Mouse (Mus musculus): ENCODE results near the gene Alg13. TPM values are rescaled to one million over a fixed set of nuclear protein-coding genes. Genes with fewer than 3 reads are reported as not detected.

Alg13 gene
- 3.9 and 4.0 TPM in 2 replicates for polyA plus RNA-seq (2012; rRNA removed)

- DNase-seq (ENCODE audit: low read depth): no peak
These were observed at the start of gene Alg13 for GRCm38 (mm10) chrX:144317548-144318163. Alg13 (plus strand) TSS chrX:144317804.

DNA sequence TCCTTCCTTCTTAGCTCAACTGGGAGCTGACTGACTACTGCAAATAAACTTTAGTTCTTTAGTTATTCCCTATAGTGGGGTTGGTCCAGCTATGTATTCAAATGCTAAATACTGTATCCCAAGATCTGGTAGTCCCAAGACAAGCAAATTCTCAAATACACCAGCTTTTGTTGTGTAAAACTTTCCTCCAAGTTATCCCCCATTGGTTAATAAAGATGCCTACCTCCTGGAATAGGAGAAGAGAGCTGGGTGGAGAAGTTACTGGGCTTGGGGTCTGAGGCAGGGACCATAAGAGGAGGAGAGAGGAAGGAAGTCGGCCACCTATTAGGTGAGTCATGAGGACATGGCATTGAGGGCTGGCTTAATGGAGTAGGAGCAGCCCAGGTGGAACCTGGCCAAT is 49.0 kb upstream of the Alg13 start:
- DNase-seq (ENCODE audit: low read depth): no peak

DNA sequence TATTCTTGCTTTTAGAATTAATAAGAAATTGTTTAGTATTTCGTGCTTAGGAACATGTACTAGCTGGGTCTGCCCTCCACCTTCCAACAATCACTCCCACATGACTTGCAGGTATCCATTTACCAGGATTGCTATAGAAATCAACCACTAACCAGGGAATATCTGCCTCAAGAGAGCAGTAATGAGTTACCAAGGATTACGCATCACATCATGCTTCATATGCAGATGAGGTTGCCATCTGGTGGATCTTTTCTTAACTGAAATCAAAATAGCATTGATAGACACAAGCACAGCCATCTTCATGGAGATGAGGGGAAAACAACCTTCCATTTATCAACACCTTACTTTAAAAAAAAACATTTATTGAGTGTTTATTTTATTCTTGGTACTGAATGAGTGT is 16.1 kb upstream of the Alg13 start:
- DNase-seq (ENCODE audit: low read depth): no peak

DNA sequence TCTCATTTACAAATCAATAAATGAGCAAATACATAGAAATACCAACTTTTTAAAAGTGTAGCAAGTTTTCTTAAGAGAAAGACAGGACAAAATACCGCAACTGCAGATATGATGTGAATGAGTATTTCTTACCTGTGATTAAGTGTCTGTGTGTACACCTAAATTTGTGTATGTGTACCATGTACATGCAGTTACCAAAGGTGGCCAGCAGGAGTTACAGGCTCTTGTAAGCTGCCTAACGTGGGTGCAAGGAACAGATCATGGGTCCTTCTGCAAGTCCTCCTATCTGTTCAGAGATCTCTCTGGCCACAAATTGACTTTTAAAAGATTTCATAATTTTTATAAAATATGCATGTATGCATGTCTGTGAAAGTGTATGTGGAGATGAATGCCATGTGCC is 11.9 kb upstream of the Alg13 start:
- no peak for DNase-seq (ENCODE audit: low read depth)

DNA sequence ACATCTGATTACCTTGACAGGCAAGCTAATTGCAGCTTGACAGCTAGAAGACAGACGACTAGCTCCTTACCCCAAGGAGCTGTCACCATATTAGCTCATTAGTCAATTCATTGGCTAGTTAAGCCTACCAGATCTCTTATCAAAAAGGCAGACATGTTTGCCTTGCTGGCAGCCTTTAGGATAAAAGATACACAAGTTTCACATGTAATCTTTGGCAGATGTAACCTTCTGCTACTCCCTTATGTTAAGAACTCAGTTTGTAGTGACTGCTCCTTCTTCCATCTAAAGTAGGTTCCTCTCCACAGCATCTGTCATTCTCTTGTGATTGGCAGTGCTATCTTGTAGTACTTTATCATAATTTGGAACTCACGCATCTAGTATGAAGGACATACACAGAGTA is 3.6 kb upstream of the Alg13 start:
- DNase-seq (ENCODE audit: low read depth): no peak

DNA sequence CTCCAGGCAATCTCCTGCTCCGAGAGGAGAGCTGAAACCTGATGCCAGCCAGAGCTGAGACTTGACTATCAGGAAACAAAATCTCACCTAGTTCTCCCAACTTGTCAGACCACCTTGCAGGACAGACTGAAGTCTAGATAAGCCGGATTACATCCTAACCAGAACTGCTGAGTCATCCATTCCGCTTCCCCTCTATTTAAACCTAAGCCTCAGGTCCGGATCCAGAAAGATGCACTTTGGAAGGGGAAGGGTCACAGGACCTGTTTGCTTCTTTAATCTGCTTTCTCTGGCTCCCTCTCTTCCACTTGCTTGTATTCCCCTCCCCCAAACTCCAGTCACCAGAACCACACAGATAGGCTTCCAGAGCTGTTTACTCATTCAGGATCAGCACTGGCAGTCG is 2.6 kb upstream of the Alg13 start:
- DNase-seq (ENCODE audit: low read depth): no peak

DNA sequence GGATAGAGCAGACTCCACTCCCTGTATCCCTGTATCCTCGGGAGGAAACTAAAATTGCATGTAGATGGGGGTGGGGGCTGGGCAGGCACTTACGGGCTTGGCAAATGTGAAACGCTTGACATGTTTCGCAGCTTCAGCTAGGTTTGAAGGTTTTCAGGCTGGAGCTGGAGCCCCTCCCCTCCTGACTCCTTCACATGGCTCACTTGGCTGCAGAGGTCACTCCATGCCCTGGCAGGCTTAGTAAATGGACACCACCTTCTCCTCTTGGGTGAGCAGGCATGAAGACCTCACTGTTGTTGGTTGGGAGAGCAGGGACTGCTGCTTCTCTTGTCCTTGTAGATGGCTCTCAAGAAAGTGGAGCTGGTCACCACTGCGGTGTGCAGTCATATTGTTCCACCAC is 1.6 kb upstream of the Alg13 start:
- no peak for DNase-seq (ENCODE audit: low read depth)

GRCm38 (mm10) chrX:144318164-144318979 is 768 bp downstream of the Alg13 start:
- DNase-seq (ENCODE audit: low read depth): no peak

GRCm38 (mm10) chrX:144319366-144319765 is 1.8 kb downstream of the Alg13 start:
- no peak for DNase-seq (ENCODE audit: low read depth)

DNA sequence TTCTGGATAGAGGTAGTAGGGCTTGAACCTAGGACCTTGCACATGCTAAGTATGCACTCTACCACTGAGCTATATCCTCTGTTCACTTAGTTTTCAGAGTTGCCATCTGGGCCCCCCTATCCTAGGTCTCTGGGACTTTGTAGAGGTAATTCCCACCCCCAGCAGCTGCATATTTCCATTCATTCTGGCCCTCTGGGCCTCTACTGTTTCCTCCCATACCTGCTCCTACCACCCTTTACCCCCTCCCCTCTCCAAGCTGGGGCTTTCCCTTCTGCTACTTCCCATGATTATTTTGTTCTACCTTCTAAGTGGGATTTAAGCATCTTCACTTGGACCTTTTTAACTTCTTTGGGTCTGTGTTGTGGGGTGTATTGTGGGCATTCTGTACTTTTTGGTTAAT is 7.8 kb downstream of the Alg13 start:
- DNase-seq (ENCODE audit: low read depth): no peak

GRCm38 (mm10) chrX:144335332-144336015 is 17.9 kb downstream of the Alg13 start:
- DNase-seq (ENCODE audit: low read depth): no peak

GRCm38 (mm10) chrX:144337938-144338337 is 20.3 kb downstream of the Alg13 start:
- DNase-seq (ENCODE audit: low read depth): no peak

DNA sequence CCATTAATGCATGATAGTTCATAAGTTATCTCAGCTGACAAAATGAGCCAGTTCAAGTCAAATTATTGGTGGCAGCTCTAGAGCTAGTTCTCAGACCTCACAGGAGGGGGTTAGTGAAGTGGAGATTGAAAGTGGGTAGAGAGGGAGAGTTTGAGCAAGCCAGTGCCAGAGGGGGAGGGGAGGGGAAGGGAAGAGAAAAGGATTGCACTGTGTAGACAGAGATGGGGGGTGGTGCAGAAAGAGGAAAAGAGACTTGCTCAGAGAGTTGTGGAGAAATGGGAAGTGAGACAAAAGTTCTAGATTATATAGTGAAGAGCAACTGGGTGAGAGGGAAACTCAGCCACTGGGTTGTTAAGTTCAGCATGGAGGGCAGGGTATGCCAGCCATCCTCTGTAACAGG is 20.8 kb downstream of the Alg13 start:
- no peak for DNase-seq (ENCODE audit: low read depth)

DNA sequence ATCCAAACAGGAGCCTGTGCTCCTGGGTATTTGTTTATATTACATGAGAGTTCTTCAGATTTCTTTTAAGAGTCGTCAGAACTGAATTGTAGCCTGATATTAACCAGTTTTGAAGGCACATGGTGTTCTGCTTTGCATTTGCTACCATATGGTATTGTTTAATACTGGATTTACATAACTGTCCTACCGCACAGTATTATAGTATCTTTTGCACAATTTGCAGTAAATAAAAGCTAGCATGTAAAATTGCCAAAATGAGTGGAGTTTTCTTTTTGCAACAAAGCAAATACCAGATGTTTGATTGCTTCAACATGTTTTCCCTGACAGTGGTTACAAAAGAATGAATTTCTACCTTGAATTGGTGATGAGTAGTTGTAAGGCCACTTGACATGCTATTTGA is 56.6 kb downstream of the Alg13 start:
- DNase-seq (ENCODE audit: low read depth): no peak

DNA sequence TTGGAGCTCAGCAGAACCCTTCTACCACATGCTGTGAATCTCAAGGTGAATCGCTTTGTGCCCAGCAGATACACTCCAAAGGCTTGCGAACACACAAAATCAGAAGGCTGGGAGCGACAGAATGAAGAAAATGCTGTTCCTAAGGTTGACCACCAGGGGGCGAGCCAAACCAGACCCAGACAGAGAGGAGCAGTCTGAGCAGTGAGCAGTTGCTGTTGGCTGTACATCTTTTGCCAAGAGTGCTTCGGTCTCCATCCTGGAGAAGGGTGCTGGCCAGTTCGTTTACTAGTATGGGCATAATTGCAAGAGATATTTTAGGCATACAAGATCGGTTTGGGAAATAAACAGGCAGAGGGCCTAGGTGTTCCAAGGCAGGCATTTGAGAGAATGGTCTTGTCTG is 85.9 kb downstream of the Alg13 start:
- DNase-seq (ENCODE audit: low read depth): no peak

DNA sequence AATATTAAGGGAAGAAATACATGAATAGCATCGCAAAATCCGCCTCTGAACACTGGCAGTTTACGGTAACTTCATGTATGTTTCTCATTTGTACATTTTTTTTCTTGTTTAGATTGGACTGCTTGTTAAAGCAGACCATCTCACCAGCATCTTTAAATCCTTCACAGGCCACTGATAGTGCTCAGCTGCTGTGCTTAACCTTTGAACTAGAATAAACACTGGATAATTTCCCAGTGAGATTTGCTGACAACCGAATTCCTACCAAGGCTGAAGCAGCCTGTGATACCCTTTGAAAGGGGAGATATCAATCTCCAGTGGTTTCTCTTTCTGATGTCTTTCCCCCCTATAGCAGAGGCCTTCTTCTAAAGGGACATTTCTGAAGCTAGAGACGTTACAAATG is 90.4 kb downstream of the Alg13 start:
- no peak for DNase-seq (ENCODE audit: low read depth)

DNA sequence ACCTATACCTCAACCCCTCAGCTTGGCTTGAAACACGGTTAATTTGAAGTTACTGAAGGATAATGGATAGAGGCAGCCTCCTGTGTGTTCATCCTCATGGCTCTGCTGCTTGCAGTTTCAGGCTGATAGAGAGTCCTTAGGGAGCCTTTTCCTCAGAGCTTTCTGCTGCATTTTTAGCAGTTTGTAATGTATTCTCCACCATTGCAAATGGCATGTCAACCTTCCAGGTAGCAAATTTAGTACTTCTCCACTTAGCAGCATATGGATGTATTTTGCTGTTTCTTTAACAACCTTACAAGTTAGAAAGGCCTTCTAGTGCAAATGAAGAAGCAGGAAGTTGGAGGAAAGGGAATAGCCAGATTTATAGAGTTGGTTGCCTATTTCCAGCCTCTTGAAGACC is 102.7 kb downstream of the Alg13 start:
- DNase-seq (ENCODE audit: low read depth): no peak

GRCm38 (mm10) chrX:144421091-144421490 is 103.5 kb downstream of the Alg13 start:
- no peak for DNase-seq (ENCODE audit: low read depth)

DNA sequence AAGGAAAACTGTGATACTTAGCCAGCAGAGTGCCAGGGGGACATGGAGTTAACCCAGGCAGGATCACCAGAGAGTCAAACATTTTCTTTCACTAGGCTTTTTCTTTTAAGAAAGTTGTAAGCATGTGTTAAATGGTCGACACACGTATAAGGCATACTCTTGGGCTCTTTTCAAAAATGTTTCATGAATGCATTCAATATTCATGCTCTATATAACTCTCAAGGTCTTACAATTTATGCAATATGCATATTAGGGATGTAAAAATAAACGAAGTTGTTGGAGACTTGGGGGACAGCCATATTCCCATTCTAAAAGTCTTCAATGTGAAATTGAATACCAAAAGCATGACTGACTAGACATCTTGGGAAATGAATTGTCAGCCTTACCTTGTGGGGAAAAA is 106.2 kb downstream of the Alg13 start:
- no peak for DNase-seq (ENCODE audit: low read depth)
